Mouse (Mus musculus) erythroblast, embryonic 14.5 days (primary cell): ENCODE data around the gene Gm20716.

Experiments
- GATA1 ChIP-seq: IDR thresholded peaks from 2 replicates; pipeline ENCODE4 v1.6.1; 2012; ENCODE audit warnings: low read length, inconsistent platforms, mixed read lengths
- TAL1 ChIP-seq: IDR thresholded peaks from 3 replicates; pipeline ENCODE4 v1.6.1; 2012; ENCODE audit warnings: low read length, inconsistent platforms, mixed read lengths

DNA sequence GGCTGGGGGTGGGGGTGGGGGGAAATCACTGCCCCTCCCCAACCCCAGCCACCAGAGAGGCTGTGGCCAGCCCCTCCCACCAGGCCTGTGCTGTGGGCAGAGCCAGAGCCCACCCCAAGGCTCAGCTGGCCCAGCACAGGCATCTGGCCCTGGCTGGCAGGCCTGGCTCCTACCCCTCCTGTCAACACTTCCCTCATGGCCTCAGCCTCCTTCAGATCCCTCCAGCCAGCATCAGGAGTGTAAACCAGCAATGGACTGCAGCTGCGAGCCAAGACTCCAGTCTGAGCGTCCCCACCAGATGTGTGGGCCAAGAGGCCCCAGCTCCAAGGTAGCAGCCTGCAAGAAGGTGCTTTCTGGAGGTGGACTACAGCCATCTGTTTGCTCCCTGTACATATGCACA, 84.7 kb downstream of the Gm20716 start:
- TF ChIP-seq TAL1 (no peak), GATA1 (no peak)
